Mouse (Mus musculus): ENCODE measurements around the gene Col15a1.

Col15a1 gene

DNA sequence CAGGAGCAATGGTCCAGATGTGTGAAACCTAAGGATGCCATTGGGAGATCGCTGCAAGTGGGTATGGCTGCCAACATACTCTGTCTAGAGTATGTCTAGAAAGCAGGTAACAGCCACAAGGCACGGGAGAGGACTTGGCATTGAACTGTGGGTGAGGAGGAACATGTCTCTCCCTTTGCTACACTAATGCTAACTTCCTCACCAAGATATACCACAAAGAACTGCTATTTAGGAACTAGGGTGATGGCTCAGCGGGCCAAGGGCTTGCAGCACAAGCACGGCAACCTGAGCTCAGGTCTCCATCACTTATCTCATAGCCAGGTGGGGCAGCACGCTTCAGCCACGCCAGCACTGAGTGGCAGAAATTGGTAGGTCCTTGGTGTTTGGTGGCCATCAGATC is 103.5 kb downstream of the Col15a1 start:
- no peak for DNase-seq

DNA sequence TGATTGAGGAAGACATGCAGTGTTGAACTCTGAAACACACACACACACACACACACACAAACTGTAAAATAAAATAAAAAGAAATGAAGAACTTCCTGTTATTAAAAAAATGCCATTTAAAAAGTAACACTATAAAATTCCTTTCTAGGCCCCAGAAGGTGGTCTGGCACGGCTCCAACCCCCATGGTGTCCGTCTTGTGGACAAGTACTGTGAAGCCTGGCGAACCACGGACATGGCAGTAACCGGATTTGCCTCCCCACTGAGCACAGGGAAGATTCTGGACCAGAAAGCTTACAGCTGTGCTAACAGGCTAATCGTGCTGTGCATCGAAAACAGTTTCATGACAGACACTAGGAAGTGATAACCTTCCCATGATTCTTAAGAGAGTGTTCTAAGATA is 104.0 kb downstream of the Col15a1 start:
- no peak for DNase-seq

DNA sequence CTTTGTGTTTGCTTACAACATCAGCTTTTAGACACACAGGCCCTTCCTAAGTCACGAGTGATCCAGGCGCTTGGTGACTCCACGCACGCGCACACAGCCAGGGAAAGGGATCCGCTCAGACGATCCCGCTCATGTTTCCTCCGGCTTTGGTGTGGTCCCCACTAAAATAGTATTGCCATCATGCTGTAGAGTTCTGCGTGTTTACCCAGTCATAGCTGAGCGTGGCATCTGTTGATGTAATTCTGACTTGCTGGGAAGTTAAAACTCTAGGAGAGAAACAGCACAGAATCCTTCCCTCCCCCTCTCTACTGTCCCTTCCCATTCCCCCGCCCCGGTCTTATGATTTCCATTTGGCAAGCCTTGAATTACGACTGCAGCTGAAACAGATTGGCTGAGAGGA is 104.7 kb downstream of the Col15a1 start:
- no peak for DNase-seq

GRCm38 (mm10) chr4:47313710-47314410 is 105.9 kb downstream of the Col15a1 start:
- DNase-seq: no peak

DNA sequence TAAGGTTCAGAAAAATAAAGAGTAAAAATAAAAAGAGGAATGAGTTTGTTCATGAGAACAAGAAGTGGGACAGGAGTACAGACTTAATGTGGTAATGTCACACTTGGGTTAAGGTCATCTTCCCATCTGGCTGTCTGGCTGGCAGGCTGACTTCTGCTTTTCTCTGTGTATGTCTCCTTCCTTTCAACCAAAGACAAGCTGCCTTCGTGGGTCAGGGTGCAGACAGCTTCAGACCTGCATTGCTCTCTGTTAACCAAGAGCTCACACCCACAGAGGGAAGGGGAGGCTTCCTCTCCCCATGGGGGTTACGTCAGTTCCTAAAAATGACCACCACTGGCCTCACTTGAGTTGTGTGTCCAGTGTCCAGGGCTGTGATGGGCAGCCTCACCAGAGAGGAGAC is 107.5 kb downstream of the Col15a1 start:
- DNase-seq: no peak

DNA sequence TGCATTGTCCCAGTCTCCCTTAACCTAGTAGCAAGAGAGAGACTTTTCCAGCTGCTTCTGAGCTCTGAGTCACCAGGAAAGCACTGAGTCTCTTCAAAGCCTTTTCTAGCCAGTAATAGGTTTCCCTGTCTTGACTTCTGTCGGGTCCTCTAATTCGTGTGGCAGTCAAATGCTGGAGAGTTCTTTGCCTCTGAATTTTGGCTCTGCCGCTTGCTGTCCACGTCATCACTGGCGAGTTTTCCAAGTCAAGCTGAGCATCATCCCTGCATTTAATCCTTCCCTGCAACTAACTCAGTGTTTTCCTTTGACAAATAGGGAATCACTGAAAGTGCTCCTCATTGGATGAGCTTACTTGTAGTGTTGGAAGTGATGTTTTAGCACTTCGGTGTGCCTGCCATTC is 108.5 kb downstream of the Col15a1 start:
- no peak for DNase-seq

GRCm38 (mm10) chr4:47319561-47320321 is 111.8 kb downstream of the Col15a1 start:
- DNase-seq: no peak

DNA sequence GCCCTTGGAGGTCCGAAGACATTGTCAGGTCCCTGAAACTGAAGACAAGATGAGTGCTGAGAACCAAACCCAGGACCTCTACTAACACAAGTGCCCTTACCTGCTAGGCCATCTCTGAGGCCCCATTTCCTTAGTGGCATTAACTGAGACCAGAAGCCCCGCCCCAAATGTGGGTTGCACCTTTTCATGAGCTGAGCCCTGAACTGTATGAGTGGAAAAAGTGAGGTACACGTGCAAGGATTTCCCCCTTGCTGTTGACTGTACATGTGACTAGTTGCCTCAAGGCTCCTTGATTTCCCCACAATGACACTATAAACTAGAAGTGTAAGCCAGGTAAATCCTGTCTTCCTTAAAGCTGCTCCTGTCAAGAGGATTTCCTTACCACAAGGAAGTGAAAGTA is 114.4 kb downstream of the Col15a1 start:
- DNase-seq: no peak

DNA sequence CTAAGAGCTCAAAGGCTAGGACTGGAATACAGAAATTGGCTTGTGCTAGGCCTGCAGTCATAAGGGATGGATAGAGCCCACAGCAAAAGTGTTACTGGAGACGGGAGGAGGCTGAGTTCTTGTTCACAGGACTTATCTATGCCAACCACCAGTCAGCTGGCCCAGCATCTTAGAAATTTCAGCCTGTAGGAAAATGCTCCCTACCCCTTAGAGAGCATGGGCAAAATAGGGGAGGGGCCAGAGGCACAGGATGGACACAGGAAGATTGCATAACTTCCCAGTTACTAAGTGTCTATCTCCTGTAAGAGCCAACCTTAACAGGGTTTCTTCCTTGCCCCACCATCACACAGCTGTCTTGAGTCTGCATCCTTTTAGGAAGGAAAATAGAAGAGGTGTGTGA is 116.2 kb downstream of the Col15a1 start:
- DNase-seq: no peak

DNA sequence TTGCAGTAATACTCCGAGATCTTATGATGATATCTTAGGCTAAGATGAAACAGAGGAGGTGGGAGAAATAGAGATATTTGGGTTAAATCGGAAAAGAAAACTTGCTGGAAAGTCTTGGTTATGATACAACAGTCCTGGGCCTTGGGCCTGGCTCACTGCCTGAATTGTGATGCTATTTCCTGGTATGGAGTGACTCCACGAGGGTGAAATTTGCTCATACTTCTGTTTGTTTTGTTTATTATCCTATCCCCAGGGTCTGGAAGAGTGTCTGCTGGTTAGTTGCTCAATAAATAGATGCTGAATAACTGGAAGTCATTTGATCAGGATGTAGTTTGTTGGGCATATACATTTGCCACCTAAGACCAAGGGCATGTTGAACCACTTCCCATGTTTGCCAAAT is 119.8 kb downstream of the Col15a1 start:
- DNase-seq: no peak

- DNase-seq: no peak
Observed at GRCm38 (mm10) chr4:47329285-47329684, 121.3 kb downstream of the Col15a1 start.

DNA sequence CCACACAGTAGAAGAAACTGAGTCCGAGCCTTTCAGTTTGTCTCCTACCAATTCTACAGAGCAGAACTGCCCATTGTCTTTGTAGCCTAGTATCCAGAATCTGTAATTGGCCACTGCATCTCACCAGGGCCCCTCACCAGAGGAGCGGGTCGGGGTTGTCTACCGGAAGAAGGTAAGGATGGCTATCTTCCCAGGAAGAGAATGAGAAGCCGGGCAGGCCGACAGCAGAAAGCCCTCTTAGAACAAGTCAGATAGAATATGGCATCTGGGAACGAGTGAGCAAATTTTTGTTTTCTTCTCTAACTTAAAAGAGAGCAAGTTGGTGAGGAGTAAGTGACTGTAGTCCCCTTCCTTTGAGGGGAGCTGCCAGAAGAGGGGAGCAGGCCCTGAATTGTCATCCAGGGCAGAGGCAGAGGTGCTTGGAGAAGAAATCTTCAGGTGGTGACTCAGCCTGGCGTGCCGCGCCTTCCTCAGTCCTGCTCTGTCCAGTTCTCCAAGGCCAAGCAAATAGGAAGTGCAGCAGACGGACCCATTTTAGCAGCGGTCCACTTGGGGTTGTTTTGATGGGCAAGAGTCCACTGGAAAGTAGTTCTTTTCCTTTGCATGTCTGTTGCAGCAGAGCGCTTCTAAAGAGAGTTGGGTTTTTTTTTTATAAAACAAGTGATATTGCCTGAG is 122.6 kb downstream of the Col15a1 start:
- no peak for DNase-seq

- no peak for DNase-seq
Observed at GRCm38 (mm10) chr4:47332812-47333343, 124.9 kb downstream of the Col15a1 start.

DNA sequence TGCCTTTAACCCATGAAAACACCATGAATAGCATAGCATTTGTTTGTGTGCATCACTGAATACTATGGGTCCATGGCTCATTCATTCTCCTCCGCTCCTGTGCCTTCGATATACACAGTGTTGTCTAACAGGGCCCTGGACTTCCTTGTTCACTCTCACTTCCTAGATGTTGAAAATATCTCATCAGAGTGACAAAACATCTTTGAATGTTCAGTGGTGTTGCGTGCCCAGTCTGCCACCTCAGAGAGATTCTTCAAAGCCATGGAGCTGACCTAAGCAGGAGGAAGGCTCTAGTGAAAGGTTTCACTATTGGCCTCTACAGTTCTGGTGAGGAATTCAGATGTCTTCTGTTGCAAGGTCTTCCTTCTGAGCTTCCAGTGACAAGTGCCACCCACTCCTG is 125.6 kb downstream of the Col15a1 start:
- no peak for DNase-seq

DNA sequence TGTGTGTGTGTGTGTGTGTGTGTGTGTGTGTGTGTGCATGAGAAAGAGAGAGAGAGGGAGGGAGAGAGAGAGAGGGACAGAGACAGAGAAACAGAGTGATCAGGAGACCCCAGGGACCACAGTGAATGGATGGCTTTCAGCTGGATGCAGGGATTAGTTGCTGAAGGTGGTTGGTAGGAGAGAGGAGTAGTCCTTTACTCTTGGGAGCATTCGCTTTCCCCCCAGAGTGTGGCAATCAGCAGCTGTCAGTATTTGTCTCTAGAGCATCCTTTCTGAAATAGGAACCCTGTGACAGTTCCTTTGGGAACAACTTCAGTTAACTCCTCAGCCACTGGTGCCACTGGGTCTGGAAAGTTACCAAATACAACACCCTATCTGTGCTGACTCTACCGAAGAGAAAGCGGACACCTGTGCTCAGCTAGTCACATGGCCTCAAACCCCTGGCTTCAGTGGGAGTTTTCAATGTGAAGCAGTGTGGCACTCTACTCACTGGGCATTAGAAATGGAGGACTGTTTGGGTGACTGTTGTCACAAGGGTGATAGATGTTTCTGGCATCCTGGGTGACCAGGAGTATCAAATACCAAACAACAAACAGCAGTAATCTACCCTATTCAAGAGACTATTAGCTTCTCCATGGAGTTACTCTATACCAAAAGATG is 129.1 kb downstream of the Col15a1 start:
- DNase-seq: no peak

DNA sequence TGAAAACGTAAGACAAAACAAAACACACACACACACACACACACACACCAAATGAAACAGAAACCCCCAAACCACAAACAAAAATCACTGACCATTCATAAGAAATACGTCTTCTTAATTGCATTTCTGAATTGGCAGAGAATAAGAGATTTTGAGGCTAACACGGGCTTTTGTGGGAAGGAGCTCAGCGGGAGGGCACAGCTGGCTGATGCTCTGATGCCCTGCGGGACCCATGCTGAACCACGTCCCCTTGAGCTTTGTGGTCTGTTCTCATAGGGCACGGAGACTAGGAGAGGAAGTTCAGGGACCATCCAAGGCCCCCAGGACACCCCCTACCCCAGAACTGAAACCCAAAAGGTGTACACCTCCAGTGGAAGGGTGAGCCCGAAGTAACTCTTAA is 134.7 kb downstream of the Col15a1 start:
- no peak for DNase-seq

DNA sequence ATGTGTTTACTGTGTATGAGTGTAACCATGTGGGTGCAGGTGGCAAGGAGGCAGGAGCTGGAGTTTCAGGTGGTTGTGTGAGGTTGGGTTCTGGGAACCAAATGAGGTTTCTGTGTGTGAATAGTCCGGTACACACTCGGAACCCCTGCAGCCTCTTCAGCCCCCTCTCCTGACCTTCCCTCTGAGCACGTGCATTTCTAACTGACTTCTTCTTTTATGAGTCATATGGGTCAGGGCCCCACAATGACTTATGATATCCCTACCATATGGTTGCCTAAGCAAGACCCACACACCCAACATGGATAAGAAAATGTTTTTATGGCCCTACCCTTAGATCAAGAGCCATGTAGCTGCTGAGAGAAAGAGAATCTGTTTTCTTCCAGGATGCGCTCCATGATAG is 139.1 kb downstream of the Col15a1 start:
- no peak for DNase-seq

DNA sequence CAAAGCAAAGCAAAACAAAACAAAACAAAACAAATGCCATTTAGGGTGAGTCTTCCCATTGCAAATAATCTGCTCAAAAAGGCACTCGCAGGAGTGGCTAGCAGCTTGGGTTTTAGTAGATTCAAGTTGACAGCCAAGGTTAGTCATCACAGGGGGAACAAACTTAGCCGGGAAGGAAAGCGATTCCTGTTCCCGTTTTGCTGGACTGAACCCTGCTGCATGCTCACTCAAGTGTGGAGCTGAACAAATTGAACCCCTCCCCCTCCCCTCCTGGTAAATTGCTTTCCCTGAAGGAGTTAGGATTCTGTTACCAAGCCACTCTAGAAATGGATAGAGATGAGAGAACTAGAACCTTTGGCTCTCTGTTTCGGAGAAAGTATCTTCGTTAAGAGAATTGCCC is 141.8 kb downstream of the Col15a1 start:
- DNase-seq: no peak

- DNase-seq: peak; percentile 8
Observed at GRCm38 (mm10) chr4:47351386-47352049, 143.6 kb downstream of the Col15a1 start.

DNA sequence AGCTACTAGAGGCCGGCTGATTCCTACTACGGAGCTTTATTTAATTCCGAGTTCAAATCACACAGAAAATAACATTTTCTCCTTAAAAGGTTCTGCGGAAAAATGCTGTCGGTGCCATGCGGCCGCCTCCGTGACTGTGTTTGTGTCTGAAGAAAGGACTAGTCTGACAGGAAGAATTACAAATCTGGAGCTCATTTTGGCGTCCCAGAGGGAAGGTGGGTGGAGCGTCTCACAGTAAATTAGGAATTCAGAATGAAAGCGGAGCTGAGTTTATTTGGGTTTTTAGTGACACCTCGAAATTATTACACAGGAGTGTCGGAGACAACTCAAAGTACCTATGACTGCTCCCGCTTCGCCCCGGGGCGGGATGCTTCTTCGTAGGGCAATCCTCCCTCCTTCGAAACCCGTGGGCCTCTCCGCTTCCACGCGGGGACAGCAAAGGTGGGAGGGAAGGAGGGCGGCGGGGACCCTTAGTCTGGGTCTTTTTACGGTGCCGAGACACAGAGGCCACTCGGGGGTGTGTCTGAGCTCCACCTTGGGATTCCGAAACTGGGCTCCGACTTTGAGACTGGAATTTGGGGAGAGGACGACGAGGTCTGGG is 144.2 kb downstream of the Col15a1 start:
- DNase-seq: peak; percentile 7

DNA sequence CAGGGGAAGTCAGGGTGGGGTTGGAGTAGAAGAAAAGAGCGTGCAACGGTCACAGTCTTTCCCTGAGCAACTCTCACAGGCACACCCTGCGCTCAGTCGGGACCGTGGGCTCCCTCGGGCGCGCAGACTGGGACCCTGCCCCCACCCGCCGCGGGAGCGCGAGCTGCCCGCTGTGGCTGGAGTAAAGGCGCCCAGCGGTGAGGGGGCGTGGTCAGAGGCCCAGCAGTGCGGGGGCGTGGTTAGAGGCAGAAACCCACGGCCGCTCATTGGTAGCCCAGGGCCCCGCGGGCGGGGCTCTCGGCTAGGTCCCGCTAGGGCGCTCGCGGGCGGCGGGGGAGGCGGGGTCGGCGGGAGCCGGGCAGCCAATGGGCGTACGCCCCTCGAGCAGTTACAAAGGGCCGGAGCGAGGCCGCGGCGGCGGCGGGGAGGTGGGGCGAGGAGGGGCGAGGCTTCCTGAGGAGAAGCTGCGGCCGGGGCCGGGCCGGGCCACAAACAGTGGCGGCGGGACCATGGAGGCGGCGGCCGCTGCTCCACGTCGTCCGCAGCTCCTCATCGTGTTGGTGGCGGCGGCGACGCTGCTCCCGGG is 144.9 kb downstream of the Col15a1 start, which contains the start of gene Tgfbr1:
TSS of gene Tgfbr1 (plus strand) at position 420 of the 586 bp plus-strand sequence.
- DNase-seq: peak; percentile 76
